Mouse (Mus musculus) heart, embryonic 10.5 days (tissue): ENCODE measurements around the gene Astl. TPM values are rescaled to one million over a fixed set of nuclear protein-coding genes. Genes with fewer than 3 reads are reported as not detected.
A peak's percentile ranks its signal among the peaks of the same experiment; 100 is the strongest.
"Not testable (repeated sequence)": the region's sequence is repeated elsewhere in the genome, so short reads cannot be mapped to it uniquely, and the experiment has no call there.

Experiments used
- DNase-seq: peaks from one replicate; pipeline ENCODE4 v3.0.0-alpha.2; 2017; ENCODE audit warnings: low spot score
- H3K27ac ChIP-seq: fragments of 300-500 bp; sonication (generic); 2 replicates; pipeline ENCODE4 v1.5.1; 2016; ENCODE audit warnings: mild to moderate bottlenecking
- H3K27me3 ChIP-seq: fragments of 300-500 bp; sonication (generic); 2 replicates; pipeline ENCODE4 v1.6.1; 2016; ENCODE audit warnings: mild to moderate bottlenecking; ENCODE audit not compliant: poor library complexity, insufficient read depth, severe bottlenecking
- H3K36me3 ChIP-seq: fragments of 300-500 bp; sonication (generic); 2 replicates; pipeline ENCODE4 v1.6.1; 2016; ENCODE audit warnings: mild to moderate bottlenecking, moderate library complexity
- H3K4me1 ChIP-seq: fragments of 300-500 bp; sonication (generic); 2 replicates; pipeline ENCODE4 v1.6.1; 2016; ENCODE audit warnings: mild to moderate bottlenecking
- H3K4me3 ChIP-seq: fragments of 300-500 bp; sonication (generic); 2 replicates; pipeline ENCODE4 v1.5.1; 2016; ENCODE audit warnings: mild to moderate bottlenecking, moderate library complexity
- H3K9me3 ChIP-seq: fragments of 300-500 bp; sonication (generic); 2 replicates; pipeline ENCODE4 v1.6.1; 2016; ENCODE audit warnings: mild to moderate bottlenecking, moderate library complexity
- whole genome bisulfite sequencing: fragments of 180-500 bp; shearing (Covaris S2); methylation state at CpG from one replicate; pipeline ENCODE4 v1.1.7; 2016; 5-methylcytosine and 5-hydroxymethylcytosine counted together
- polyA plus RNA-seq: library from polyadenylated mRNA; unstranded; fragments of >200 nt; fragmentation: Nextera tagmentation; extraction: Ambion mirVana; gene quantifications from 2 replicates; pipeline ENCODE4 v1.2.1, GENCODE M21; 2016

The Astl gene
- polyA plus RNA-seq, result 0.08 TPM in 1 of 2 replicates, not detected in the other

DNA sequence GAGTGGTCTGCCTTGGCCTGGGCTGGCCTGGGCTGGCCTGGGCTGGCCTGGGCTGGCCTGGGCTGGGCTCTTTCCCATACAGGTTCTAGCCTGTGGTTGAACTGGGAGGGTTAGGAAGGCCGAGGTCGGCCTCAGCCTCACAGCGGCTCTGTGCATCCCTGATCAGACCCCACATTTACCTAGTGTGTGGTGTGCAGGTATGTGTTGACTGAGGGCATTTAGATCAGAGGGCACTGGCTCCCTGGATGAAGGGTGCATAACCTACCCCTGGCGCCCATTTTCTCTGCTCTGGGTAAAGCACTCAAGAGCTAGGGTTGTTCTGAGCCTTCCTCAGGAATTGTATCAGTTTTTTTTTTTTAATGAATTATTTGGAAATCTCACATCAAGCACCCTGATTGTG lies at the start of gene Astl:
Astl (plus strand) TSS at position 224 of the 400 bp plus-strand sequence.
- no peaks in the 10 kb centered on the region for H3K9me3 ChIP-seq
- H3K4me3 ChIP-seq, result peak within 1 kb of the TSS; percentile 72
- H3K27me3 ChIP-seq, result peaks cover 47% of the 10 kb centered on the region
- no peak for DNase-seq
- H3K36me3 ChIP-seq, result 0 out of 2 replicates have a peak, but pooled peaks cover 4% of the 10 kb centered on the region
- whole genome bisulfite sequencing, result 78% methylated on average over 4 of the region's 4 CpGs
- peaks cover 42% of the 10 kb centered on the region for H3K4me1 ChIP-seq
- no peak within 1 kb of the TSS for H3K27ac ChIP-seq

DNA sequence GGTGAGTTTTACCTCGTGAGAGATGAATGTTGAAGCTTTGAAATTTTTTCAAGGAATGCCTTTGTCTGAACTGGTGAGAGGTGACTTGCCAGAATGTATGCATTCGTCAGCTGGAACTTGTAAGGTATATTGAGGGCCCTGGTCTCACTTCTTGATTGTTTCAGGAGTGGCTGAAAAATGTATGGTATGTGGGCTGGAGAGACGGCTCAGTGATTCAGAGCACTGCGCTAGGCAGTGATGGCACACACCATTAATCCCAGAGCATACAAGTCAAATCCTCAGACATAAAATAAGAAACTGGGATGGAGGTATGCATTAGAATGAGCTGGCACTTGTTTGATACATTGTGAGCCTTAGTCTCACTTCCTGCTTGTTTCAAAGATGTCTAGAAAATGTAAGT lies 46.2 kb upstream of the Astl start:
- 73% methylated on average over 4 of the region's 4 CpGs for WGBS
- no peaks in the 10 kb centered on the region for H3K27me3 ChIP-seq
- H3K36me3 ChIP-seq, result peaks cover 76% of the 10 kb centered on the region
- no peaks in the 10 kb centered on the region for H3K9me3 ChIP-seq
- H3K4me3 ChIP-seq, result no peak overlapping the region
- H3K4me1 ChIP-seq, result no peaks in the 10 kb centered on the region
- H3K27ac ChIP-seq, result no peak overlapping the region
- no peak for DNase-seq

DNA sequence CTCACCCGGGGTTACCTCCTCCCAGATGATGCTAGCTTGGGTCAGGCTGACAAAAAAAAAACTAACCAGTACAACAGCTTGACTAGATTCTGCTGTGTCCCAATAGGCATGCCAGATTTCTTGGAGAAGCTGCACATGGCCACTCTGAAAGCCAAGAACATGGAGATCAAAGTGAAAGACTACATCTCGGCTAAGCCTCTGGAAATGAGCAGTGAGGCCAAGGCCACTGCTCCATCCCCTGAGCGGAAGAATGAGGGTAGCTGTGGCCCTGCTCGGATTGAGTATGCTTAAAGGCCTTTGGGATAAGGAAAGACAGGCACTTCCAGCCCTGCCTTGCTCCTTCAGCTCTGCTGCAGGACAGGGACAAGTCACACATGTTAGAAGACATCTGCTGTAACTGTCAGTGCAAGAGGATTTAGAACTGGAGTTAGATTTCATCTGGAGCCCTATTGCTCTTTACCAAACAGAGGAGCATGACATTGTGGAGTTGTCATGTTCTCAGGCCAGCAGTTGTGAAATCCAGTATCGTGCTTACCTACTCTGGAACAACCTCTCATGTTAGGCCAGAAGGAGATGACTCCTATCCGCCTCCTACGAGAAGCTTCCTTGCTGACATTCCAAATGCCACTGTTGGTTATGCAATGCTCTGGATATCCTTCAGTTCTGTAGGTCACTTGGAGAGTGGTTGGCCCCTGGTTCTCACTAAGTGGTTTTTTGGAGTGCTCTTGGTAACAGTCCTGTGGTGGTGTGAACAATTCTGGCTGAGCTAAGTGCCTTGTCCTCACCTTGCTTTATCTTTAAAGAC lies 41.2 kb upstream of the Astl start:
- no peak overlapping the region for H3K27ac ChIP-seq
- no peak overlapping the region for H3K4me3 ChIP-seq
- no peak for DNase-seq
- no peaks in the 10 kb centered on the region for H3K27me3 ChIP-seq
- WGBS, result 90% methylated on average over 7 of the region's 7 CpGs
- H3K9me3 ChIP-seq, result no peaks in the 10 kb centered on the region
- H3K4me1 ChIP-seq, result no peaks in the 10 kb centered on the region
- H3K36me3 ChIP-seq, result peaks cover 90% of the 10 kb centered on the region

DNA sequence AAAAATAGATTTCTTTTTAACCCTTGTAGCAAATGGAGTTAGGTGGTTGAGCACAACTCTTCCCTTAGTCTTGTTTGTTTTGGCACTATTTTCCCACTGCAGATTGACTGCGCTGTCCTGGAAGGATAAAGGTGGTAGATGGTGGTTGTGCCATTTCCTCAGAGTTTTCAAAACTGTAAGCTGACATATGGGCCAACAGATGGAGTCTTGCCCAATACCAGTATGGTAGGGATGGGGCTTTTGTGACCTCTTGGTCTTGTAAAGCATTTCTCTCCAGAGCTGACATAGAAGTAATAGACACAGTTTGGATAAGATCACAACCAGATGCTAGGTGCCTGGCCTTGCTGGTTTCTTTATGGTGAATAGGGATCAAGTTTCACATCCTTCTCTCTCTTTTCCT lies 40.4 kb upstream of the Astl start:
- no peaks in the 10 kb centered on the region for H3K4me1 ChIP-seq
- no peak overlapping the region for H3K27ac ChIP-seq
- DNase-seq, result no peak
- H3K4me3 ChIP-seq, result no peak overlapping the region
- 98% methylated on average over 1 of the region's 1 CpGs for WGBS
- no peaks in the 10 kb centered on the region for H3K27me3 ChIP-seq
- peaks cover 83% of the 10 kb centered on the region for H3K36me3 ChIP-seq
- no peaks in the 10 kb centered on the region for H3K9me3 ChIP-seq

DNA sequence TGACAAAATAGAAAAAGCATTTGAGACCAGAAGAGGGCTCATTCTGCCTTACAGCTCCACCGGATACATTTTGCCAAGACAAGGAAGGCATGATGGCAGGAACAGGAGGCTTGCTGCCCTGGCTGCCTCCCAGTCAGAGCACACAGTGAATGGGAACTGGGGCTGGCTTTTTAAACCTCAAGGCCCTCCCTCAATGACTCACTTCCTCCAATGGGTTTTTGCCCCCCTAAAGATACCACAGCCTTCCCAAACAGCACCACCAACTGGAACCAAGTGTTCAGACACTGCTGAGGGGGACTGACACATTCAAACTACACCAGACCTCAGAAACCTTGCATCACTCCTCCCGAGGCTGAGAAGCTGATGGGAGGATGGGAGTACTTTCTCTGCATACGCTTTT lies 37.7 kb upstream of the Astl start:
- Histone ChIP-seq H3K36me3 (peaks cover 60% of the 10 kb centered on the region), H3K4me3 (no peak overlapping the region), H3K27me3 (no peaks in the 10 kb centered on the region), H3K4me1 (no peaks in the 10 kb centered on the region), H3K9me3 (no peaks in the 10 kb centered on the region), H3K27ac (no peak overlapping the region)
- DNase-seq, result no peak
- WGBS, result 89% methylated on average over 3 of the region's 3 CpGs

DNA sequence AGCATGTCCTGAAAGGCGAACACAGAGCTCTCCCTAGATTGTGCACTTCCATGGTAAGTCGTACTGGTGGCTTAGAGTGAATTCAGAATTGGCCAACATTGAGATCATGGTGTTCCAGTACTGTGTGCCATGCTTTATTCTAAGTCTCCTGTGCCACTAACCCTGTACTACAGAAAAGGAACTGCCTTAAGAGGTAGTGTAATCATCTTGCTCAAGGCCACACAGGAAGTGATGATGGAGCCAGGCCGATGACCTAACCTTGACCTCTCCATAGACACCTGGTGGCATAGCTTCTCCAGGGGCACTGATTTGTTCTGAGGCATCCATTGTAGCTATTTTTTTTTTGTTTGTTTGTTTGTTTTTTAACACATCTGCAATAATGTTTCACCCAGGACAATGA lies 36.6 kb upstream of the Astl start:
- no peak overlapping the region for H3K27ac ChIP-seq
- DNase-seq, result no peak

DNA sequence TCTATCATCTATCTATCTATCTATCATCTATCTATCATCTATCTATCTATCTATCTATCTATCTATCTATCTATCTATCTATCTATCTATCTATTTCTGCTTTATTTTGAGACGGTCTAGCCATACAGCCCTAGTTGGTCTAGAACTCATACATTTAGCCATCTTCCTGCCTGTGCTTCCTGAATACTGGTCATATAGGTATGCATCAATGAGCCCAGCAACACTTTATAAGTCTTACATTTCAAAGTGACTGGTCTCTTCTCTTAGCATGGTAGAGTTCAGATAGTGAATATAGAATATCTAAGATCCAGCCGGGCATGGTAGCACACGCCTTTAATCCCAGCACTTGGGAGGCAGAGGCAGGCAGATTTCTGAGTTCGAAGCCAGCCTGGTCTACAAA lies 34.2 kb upstream of the Astl start:
- WGBS, result 90% methylated on average over 4 of the region's 4 CpGs
- H3K9me3 ChIP-seq, H3K4me1 ChIP-seq: not testable (repeated sequence)

More for the DNA sequence above, 36.6 kb upstream of the Astl start:
- Histone ChIP-seq H3K4me1 (no peaks in the 10 kb centered on the region), H3K36me3 (peaks cover 48% of the 10 kb centered on the region), H3K4me3 (no peak overlapping the region), H3K9me3 (no peaks in the 10 kb centered on the region), H3K27me3 (no peaks in the 10 kb centered on the region)
- 90% methylated on average over 3 of the region's 3 CpGs for WGBS

DNA sequence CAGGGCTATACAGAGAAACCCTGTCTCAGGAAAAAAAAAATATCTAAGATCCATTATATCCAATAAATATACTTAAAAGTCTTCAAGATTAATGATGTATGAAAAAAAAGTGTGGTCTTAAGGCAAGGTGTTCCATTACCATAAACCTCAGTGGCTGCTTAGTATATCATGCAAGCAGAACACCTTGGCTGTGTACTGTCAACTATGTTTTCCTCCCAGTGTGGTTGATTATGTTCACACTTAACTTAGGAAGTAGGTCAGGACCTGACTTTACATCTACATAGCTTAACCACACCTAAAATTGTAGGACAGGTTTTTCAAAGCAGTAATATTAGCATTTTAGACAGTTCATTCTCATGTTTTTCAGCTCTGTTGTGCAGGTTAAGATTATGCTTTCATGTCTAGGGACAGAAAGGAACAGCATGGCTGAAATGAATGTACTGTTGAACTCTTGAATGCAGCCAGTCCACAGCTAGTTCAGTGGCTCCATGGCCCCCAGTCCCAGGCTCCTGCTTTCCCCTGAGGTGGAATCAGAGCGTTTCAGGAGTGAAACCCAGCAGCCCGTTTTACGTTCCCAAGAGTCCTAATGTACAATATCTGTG lies 33.7 kb upstream of the Astl start:
- no peaks in the 10 kb centered on the region for H3K9me3 ChIP-seq
- WGBS, result 82% methylated on average over 3 of the region's 3 CpGs
- no peak overlapping the region for H3K27ac ChIP-seq
- peaks cover 20% of the 10 kb centered on the region for H3K36me3 ChIP-seq
- no peak overlapping the region for H3K4me3 ChIP-seq
- no peaks in the 10 kb centered on the region for H3K27me3 ChIP-seq
- no peaks in the 10 kb centered on the region for H3K4me1 ChIP-seq
- no peak for DNase-seq

More for the DNA sequence above, 34.2 kb upstream of the Astl start:
- H3K27me3 ChIP-seq, H3K4me3 ChIP-seq, H3K27ac ChIP-seq, DNase-seq: not testable (repeated sequence)
- H3K36me3 ChIP-seq, result peaks cover 25% of the 10 kb centered on the region

DNA sequence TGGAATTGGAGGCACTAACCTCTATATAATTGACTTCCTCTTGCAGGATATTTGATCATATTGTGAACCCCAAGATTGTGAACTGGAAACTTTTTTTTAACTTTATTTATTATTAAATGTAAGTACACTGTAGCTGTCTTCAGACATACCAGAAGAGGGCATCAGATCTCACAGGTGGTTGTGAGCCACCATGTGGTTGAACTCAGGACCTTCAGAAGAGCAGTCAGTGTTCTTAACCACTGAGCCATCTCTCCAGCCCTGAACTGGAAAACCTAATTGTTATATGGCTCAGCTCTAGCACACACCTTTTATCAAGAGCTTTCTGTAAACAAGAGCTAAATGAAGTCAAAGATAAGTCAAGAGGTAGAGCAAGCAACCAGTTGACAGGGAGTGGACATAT lies 32.3 kb upstream of the Astl start:
- no peaks in the 10 kb centered on the region for H3K9me3 ChIP-seq

DNA sequence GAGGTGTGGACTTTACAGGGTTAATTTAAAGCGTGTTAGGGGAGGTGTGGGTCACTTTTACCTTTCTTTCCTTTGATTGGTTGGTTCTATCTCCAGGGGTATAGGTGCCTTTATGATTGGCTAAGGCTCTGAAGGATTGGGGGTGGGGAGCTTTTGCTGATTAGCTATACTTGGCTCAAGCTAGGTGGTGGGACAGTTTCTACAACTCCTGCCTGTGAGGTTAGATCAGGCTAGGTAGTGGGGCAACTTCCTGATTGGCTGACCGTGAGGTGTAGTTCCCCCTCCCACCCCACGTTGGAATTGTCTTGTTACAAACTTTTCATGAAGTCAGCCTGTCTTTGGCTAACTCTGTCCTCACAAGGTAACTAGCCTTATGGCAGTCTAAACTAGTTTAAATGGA lies 31.3 kb upstream of the Astl start:
- Histone ChIP-seq H3K4me1 (no peaks in the 10 kb centered on the region), H3K27me3 (no peaks in the 10 kb centered on the region), H3K27ac (no peak overlapping the region), H3K36me3 (no peaks in the 10 kb centered on the region), H3K4me3 (no peak overlapping the region), H3K9me3 (no peaks in the 10 kb centered on the region)
- no peak for DNase-seq
- WGBS, result 39% methylated on average over 3 of the region's 3 CpGs

More for the DNA sequence above, 32.3 kb upstream of the Astl start:
- DNase-seq, result no peak
- H3K27me3 ChIP-seq, result no peaks in the 10 kb centered on the region
- no peaks in the 10 kb centered on the region for H3K4me1 ChIP-seq
- H3K27ac ChIP-seq, result no peak overlapping the region
- H3K4me3 ChIP-seq, result no peak overlapping the region
- H3K36me3 ChIP-seq, result peaks cover 6% of the 10 kb centered on the region

DNA sequence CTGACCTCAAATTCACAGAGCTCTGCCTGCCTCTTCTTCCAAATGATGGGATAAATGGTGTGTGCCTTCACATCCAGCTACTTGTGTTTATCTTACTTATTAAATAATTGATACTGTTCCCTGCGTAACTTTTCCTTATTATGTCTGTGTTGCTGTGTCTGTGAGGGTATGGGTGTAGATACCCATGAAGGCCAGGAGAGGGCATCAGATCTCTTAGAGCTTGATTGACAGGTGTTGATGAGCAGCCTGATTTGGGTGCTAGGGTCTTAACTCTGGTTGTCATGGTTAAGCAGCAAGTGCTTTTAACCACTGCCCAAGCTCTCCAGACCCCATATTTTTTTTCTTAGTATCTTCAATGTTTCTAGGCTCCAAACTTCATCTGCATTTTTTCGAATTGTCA lies 29.8 kb upstream of the Astl start:
- Histone ChIP-seq H3K4me1 (peaks cover under 1% of the 10 kb centered on the region; the same call in 1 of the 2 replicates), H3K27me3 (no peaks in the 10 kb centered on the region), H3K36me3 (no peaks in the 10 kb centered on the region), H3K27ac (no peak overlapping the region), H3K4me3 (no peak overlapping the region), H3K9me3 (no peaks in the 10 kb centered on the region)
- WGBS, result 89% methylated on average over 2 of the region's 2 CpGs
- DNase-seq, result no peak

DNA sequence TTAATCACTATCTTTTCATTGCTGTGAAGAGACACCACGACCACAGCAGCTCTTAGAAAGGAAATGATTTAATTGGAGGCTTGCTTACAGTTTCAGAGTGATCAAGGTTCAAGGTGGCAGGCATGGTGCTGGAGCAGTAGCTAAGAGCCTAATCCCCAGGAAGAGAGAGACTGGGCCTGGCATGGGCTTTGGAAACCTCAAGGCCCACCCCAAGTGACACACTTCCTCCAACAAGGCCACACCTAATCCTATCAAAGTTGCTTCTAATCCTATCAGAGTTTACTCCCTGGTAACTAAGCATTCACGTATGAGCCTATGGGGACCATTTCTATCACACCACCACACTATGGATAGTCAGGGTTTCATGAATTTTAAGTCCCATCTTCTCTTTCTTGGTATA lies 28.2 kb upstream of the Astl start:
- Histone ChIP-seq H3K9me3 (no peaks in the 10 kb centered on the region), H3K4me3 (no peak overlapping the region), H3K4me1 (peaks cover 16% of the 10 kb centered on the region), H3K27me3 (no peaks in the 10 kb centered on the region), H3K36me3 (no peaks in the 10 kb centered on the region), H3K27ac (no peak overlapping the region)
- no peak for DNase-seq
- WGBS, result 41% methylated on average over 2 of the region's 2 CpGs

DNA sequence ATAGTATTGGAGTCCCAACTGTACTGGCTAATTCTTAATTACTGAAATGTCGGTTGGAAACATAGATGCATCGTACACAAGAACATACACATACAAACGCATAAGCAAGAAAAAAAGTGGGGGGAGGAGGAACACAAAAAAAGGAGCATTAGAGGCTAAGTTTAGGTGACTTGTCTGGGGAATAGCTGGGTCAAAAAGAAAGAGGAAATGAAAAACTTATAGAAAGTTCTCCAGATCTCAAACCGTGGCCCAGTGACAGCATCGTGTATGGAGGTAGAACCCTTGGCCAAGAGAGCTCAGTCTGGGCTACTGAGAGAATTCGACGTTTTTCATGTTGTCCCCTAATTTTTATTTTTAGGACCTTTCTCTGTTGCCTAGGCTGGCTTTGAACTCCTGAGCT lies 27.8 kb upstream of the Astl start:
- 84% methylated on average over 7 of the region's 7 CpGs for WGBS
- Histone ChIP-seq H3K4me3 (no peak overlapping the region), H3K27me3 (no peaks in the 10 kb centered on the region), H3K27ac (no peak overlapping the region), H3K4me1 (peaks cover 16% of the 10 kb centered on the region), H3K36me3 (no peaks in the 10 kb centered on the region), H3K9me3 (no peaks in the 10 kb centered on the region)
- no peak for DNase-seq
